Mouse (Mus musculus): ENCODE results near the gene Tmco4.

Gene Tmco4

GRCm38 (mm10) chr4:139088982-139089671 is 116.4 kb downstream of the Tmco4 start:
- no peak for DNase-seq (ENCODE audit: inconsistent age in 2 of 2, low spot score in 1 of 2)

GRCm38 (mm10) chr4:139090303-139090940 is 117.7 kb downstream of the Tmco4 start:
- DNase-seq (ENCODE audit: inconsistent age in 2 of 2, low spot score in 1 of 2) = no peak

DNA sequence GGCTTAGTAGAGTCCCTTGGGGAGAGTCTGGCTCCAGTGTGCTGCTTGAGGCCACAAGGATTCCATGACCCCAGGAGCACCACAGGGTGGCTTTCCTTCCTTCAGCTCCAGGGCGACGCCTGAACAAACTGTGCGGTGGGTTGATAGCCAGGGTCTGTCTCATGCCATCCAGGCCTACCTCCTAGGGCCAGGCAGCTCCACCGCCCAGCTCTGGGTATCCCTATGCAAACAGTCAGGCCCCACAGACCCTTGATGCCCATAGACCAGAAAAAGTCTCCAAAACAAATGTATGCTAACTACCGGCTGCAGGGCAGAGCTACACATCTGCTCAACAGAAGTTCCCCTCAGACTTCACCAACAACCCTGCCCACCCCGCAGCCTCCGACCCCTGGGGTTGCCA is 118.4 kb downstream of the Tmco4 start:
- DNase-seq (ENCODE audit: inconsistent age in 2 of 2, low spot score in 1 of 2) = no peak

- peak in 1 of 2 experiments; percentile 75 for DNase-seq (ENCODE audit: inconsistent age in 2 of 2, low spot score in 1 of 2)
Observed at GRCm38 (mm10) chr4:139091478-139092355, 119.0 kb downstream of the Tmco4 start.

- DNase-seq (ENCODE audit: inconsistent age in 2 of 2, low spot score in 1 of 2) = peak; percentile 72 to 80
Observed at GRCm38 (mm10) chr4:139092356-139093195, 119.9 kb downstream of the Tmco4 start, which contains the start of gene Nbl1. Gene Nbl1 (minus strand): TSS chr4:139092993.

GRCm38 (mm10) chr4:139093196-139093530 is 120.5 kb downstream of the Tmco4 start:
- DNase-seq (ENCODE audit: inconsistent age in 2 of 2, low spot score in 1 of 2) = no peak

DNA sequence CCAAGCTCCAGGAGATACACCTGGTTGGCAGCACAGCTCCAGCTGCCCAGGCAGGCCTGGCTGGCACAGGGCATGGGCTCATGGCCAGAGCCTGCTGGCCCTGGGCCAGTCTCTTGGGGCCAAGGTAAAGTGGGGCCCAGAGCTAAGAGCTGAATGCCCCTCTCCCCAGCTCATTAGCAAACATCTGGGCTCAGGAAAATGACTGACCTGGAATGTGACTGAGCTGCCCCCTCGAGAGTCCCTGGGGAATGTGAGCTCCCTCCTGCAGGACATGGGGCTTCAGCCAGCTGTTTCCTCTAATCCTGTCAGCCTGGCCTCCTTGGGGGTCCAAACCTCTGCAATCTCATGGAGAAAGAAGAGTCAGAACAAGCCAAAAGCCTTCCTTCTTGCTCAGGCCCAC is 122.7 kb downstream of the Tmco4 start:
- peak in 1 of 2 experiments; percentile 66 for DNase-seq (ENCODE audit: inconsistent age in 2 of 2, low spot score in 1 of 2)

DNA sequence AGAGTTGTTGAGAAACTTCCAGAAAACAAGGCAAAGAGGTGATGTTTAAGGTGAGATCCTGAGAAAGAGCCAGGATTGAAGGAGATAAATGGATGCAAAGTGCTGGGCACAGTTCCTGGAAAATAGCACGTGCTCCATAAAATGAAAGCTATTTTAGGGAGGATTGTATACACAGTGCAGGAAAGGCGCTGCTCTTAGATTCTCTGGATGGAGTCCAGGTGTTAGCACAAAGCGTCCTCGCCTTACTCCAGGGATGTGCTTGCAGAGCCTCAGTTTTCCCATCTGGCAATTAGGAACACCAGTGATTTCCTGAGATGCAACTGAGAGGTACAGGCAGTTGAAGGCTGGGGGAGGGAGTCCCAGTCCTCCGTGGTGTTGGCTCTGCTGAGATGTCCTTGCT is 123.5 kb downstream of the Tmco4 start:
- DNase-seq (ENCODE audit: inconsistent age in 2 of 2, low spot score in 1 of 2) = no peak

DNA sequence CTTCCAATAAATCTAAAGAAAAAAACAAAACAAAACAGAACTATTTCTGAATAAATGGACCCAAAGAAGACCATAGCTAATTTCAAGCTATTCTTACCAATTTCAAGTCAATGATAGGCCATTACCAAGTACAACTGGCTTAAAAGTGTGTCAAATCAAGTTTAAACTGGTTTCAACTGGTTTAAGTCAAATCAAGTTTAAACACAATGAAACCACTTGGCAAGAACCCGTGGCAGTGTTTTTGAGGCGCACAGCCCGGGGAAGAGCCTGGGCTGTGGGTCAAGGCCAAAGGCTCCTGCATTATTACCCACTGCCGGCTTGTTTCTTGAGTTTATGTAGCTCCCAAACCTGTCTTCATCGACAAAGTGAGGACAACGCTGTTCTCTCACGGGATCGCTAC is 127.6 kb downstream of the Tmco4 start:
- no peak for DNase-seq (ENCODE audit: inconsistent age in 2 of 2, low spot score in 1 of 2)

GRCm38 (mm10) chr4:139101546-139101945 is 128.9 kb downstream of the Tmco4 start:
- no peak for DNase-seq (ENCODE audit: inconsistent age in 2 of 2, low spot score in 1 of 2)

GRCm38 (mm10) chr4:139105453-139105852 is 132.8 kb downstream of the Tmco4 start:
- DNase-seq (ENCODE audit: inconsistent age in 2 of 2, low spot score in 1 of 2) = peak in 1 of 2 experiments; percentile 63

Measured in adrenal gland, adult (tissue).